Mouse (Mus musculus) adrenal gland, postnatal 14 days (tissue): ENCODE measurements around the gene Gadd45b. TPM values are rescaled to one million over a fixed set of nuclear protein-coding genes. Genes with fewer than 3 reads are reported as not detected.

Source experiments
- DNase-seq: peaks from one replicate; pipeline ENCODE4 v3.0.0; 2021; ENCODE audit warnings: mixed read lengths
- total RNA-seq: library from RNA; stranded (reverse); gene quantifications from 2 replicates; pipeline ENCODE4 v1.2.3, GENCODE M21; 2021

Gene Gadd45b
- total RNA-seq, 1 experiment from 2014 or later: 91.3 TPM

- DNase-seq: peak; percentile 42
Observed at GRCm38 (mm10) chr10:80935241-80935640, 5.4 kb downstream of the Gadd45b start.

GRCm38 (mm10) chr10:80935698-80936097 is 5.8 kb downstream of the Gadd45b start:
- DNase-seq: peak; percentile 16

- DNase-seq: peak; percentile 82
Observed at GRCm38 (mm10) chr10:80936135-80936809, 6.4 kb downstream of the Gadd45b start.

- DNase-seq: no peak
Observed at GRCm38 (mm10) chr10:80936810-80937164, 6.9 kb downstream of the Gadd45b start.

GRCm38 (mm10) chr10:80937646-80938045 is 7.8 kb downstream of the Gadd45b start:
- DNase-seq: peak; percentile 72

GRCm38 (mm10) chr10:80938831-80939550 is 9.1 kb downstream of the Gadd45b start:
- peak; percentile 37 for DNase-seq

GRCm38 (mm10) chr10:80939671-80940070 is 9.8 kb downstream of the Gadd45b start:
- DNase-seq: peak; percentile 92

- DNase-seq: peak; percentile 84
Observed at GRCm38 (mm10) chr10:80940320-80940987, 10.6 kb downstream of the Gadd45b start.

- peak; percentile 25 for DNase-seq
Observed at GRCm38 (mm10) chr10:80940988-80941347, 11.1 kb downstream of the Gadd45b start.

- no peak for DNase-seq
Observed at GRCm38 (mm10) chr10:80942919-80943318, 13.0 kb downstream of the Gadd45b start.

- peak; percentile 31 for DNase-seq
Observed at GRCm38 (mm10) chr10:80943701-80944100, 13.8 kb downstream of the Gadd45b start.

GRCm38 (mm10) chr10:80944231-80944630 is 14.4 kb downstream of the Gadd45b start:
- DNase-seq: no peak

- peak; percentile 27 for DNase-seq
Observed at GRCm38 (mm10) chr10:80946684-80947437, 17.0 kb downstream of the Gadd45b start.

GRCm38 (mm10) chr10:80947802-80948201 is 17.9 kb downstream of the Gadd45b start:
- DNase-seq: peak; percentile 62

GRCm38 (mm10) chr10:80948570-80948969 is 18.7 kb downstream of the Gadd45b start:
- peak; percentile 73 for DNase-seq

- DNase-seq: peak; percentile 61
Observed at GRCm38 (mm10) chr10:80949081-80949480, 19.2 kb downstream of the Gadd45b start.

- no peak for DNase-seq
Observed at GRCm38 (mm10) chr10:80950314-80950713, 20.4 kb downstream of the Gadd45b start.

GRCm38 (mm10) chr10:80951761-80952390 is 22.0 kb downstream of the Gadd45b start:
- no peak for DNase-seq

GRCm38 (mm10) chr10:80952449-80952848 is 22.6 kb downstream of the Gadd45b start:
- DNase-seq: no peak

- no peak for DNase-seq
Observed at GRCm38 (mm10) chr10:80954415-80954814, 24.5 kb downstream of the Gadd45b start.

GRCm38 (mm10) chr10:80954843-80955242 is 25.0 kb downstream of the Gadd45b start:
- DNase-seq: peak; percentile 14

GRCm38 (mm10) chr10:80955536-80955935 is 25.7 kb downstream of the Gadd45b start:
- peak; percentile 76 for DNase-seq
